Mouse (Mus musculus): ENCODE data around the gene Ccdc189.
A peak's percentile ranks its signal among the peaks of the same experiment; 100 is the strongest.
"Not testable (repeated sequence)": the region's sequence is repeated elsewhere in the genome, so short reads cannot be mapped to it uniquely, and the experiment has no call there.

Ccdc189 gene

GRCm38 (mm10) chr7:127588011-127588871 lies at the start of gene Ccdc189, which contains the start of gene Rnf40:
Ccdc189 (minus strand) TSS chr7:127588595.
Rnf40 (plus strand) TSS chr7:127588767.
- peak; percentile 97 for DNase-seq (ENCODE audit: low read depth, low spot score)

GRCm38 (mm10) chr7:127636963-127637362 lies 48.6 kb upstream of the Ccdc189 start:
- DNase-seq (ENCODE audit: low read depth, low spot score) = no peak

GRCm38 (mm10) chr7:127631416-127631815 lies 43.0 kb upstream of the Ccdc189 start:
- no peak for DNase-seq (ENCODE audit: low read depth, low spot score)

GRCm38 (mm10) chr7:127628646-127629045 lies 40.3 kb upstream of the Ccdc189 start:
- no peak for DNase-seq (ENCODE audit: low read depth, low spot score)

- no peak for DNase-seq (ENCODE audit: low read depth, low spot score)
These were observed 38.1 kb upstream of the Ccdc189 start for GRCm38 (mm10) chr7:127626471-127626870.

GRCm38 (mm10) chr7:127626039-127626438 lies 37.6 kb upstream of the Ccdc189 start:
- no peak for DNase-seq (ENCODE audit: low read depth, low spot score)

- not testable (repeated sequence) for DNase-seq (ENCODE audit: low read depth, low spot score)
These were observed 30.0 kb upstream of the Ccdc189 start for GRCm38 (mm10) chr7:127618402-127618801.

- no peak for DNase-seq (ENCODE audit: low read depth, low spot score)
These were observed 29.6 kb upstream of the Ccdc189 start for GRCm38 (mm10) chr7:127617962-127618361.

- no peak for DNase-seq (ENCODE audit: low read depth, low spot score)
These were observed 28.5 kb upstream of the Ccdc189 start for GRCm38 (mm10) chr7:127616881-127617280.

- DNase-seq (ENCODE audit: low read depth, low spot score) = no peak
These were observed 27.9 kb upstream of the Ccdc189 start for GRCm38 (mm10) chr7:127616336-127616735.

- peak; percentile 78 for DNase-seq (ENCODE audit: low read depth, low spot score)
These were observed 26.8 kb upstream of the Ccdc189 start, which contains the start of gene Zfp629 for GRCm38 (mm10) chr7:127614891-127615843. Zfp629 (minus strand) TSS chr7:127615797.

- no peak for DNase-seq (ENCODE audit: low read depth, low spot score)
These were observed 26.1 kb upstream of the Ccdc189 start for GRCm38 (mm10) chr7:127614511-127614890.

- no peak for DNase-seq (ENCODE audit: low read depth, low spot score)
These were observed 25.7 kb upstream of the Ccdc189 start for GRCm38 (mm10) chr7:127614091-127614490.

GRCm38 (mm10) chr7:127613501-127613900 lies 25.1 kb upstream of the Ccdc189 start:
- no peak for DNase-seq (ENCODE audit: low read depth, low spot score)

GRCm38 (mm10) chr7:127611561-127611960 lies 23.2 kb upstream of the Ccdc189 start:
- no peak for DNase-seq (ENCODE audit: low read depth, low spot score)

GRCm38 (mm10) chr7:127611011-127611410 lies 22.6 kb upstream of the Ccdc189 start:
- no peak for DNase-seq (ENCODE audit: low read depth, low spot score)

GRCm38 (mm10) chr7:127607150-127607549 lies 18.8 kb upstream of the Ccdc189 start:
- DNase-seq (ENCODE audit: low read depth, low spot score) = no peak

- no peak for DNase-seq (ENCODE audit: low read depth, low spot score)
These were observed 15.9 kb upstream of the Ccdc189 start for GRCm38 (mm10) chr7:127604256-127604655.

- DNase-seq (ENCODE audit: low read depth, low spot score) = no peak
These were observed 14.5 kb upstream of the Ccdc189 start for GRCm38 (mm10) chr7:127602903-127603302.

- DNase-seq (ENCODE audit: low read depth, low spot score) = no peak
These were observed 13.3 kb upstream of the Ccdc189 start for GRCm38 (mm10) chr7:127601735-127602134.

- DNase-seq (ENCODE audit: low read depth, low spot score) = no peak
These were observed 12.2 kb upstream of the Ccdc189 start for GRCm38 (mm10) chr7:127600612-127601011.

GRCm38 (mm10) chr7:127596747-127597146 lies 8.4 kb upstream of the Ccdc189 start:
- no peak for DNase-seq (ENCODE audit: low read depth, low spot score)
